Mouse (Mus musculus) liver, adult 2 months (tissue): ENCODE results near the gene Usp3. TPM values are rescaled to one million over a fixed set of nuclear protein-coding genes. Genes with fewer than 3 reads are reported as not detected.

ENCODE experiments used
- DNase-seq: peaks from one replicate; pipeline ENCODE4 v3.0.0-alpha.2; 2011; ENCODE audit warnings: low read depth, low spot score; ENCODE audit errors: extremely low read depth
- H3K27ac ChIP-seq: fragments of 200-500 bp; replicated peaks from 2 replicates; pipeline ENCODE4 v1.5.1; 2012; ENCODE audit warnings: low read depth, mild to moderate bottlenecking, control low read depth, inconsistent platforms, low read length; ENCODE audit not compliant: insufficient read depth
- H3K27me3 ChIP-seq: fragments of 200-500 bp; 2 replicates; pipeline ENCODE4 v1.6.1; 2012; ENCODE audit warnings: mild to moderate bottlenecking, moderate library complexity, low read length, inconsistent platforms; ENCODE audit not compliant: control insufficient read depth, insufficient read depth
- H3K36me3 ChIP-seq: fragments of 200-500 bp; 2 replicates; pipeline ENCODE4 v1.6.1; 2012; ENCODE audit warnings: low read length, inconsistent platforms; ENCODE audit not compliant: control insufficient read depth, insufficient read depth
- H3K4me1 ChIP-seq: fragments of 200-500 bp; 2 replicates; pipeline ENCODE4 v1.6.1; 2011; ENCODE audit warnings: low read length; ENCODE audit not compliant: control insufficient read depth, insufficient read depth
- H3K4me3 ChIP-seq: fragments of 200-500 bp; 2 replicates; pipeline ENCODE4 v1.5.1; 2011; ENCODE audit warnings: low read depth, mild to moderate bottlenecking, control low read depth, low read length, moderate library complexity; ENCODE audit not compliant: insufficient read depth
- H3K79me2 ChIP-seq: fragments of 200-500 bp; 2 replicates; pipeline ENCODE4 v1.6.1; 2012; ENCODE audit warnings: inconsistent platforms, mild to moderate bottlenecking, low read length, moderate library complexity; ENCODE audit not compliant: control insufficient read depth, insufficient read depth
- H3K9ac ChIP-seq: fragments of 200-500 bp; 2 replicates; pipeline ENCODE4 v1.6.1; 2012; ENCODE audit warnings: low read depth, mild to moderate bottlenecking, control low read depth, inconsistent platforms, low read length
- CTCF ChIP-seq: fragments of 200-500 bp; IDR thresholded peaks from 2 replicates; pipeline ENCODE4 v1.5.1; 2011; ENCODE audit warnings: low read depth, low read length, control low read depth
- POLR2A ChIP-seq: fragments of 200-500 bp; IDR thresholded peaks from 2 replicates; pipeline ENCODE4 v1.6.1; 2011; ENCODE audit warnings: low read length, control low read depth; ENCODE audit not compliant: insufficient read depth; ENCODE audit errors: extremely low read depth
- WGBS: fragments of 180-500 bp; shearing (Covaris S2); methylation state at CpG from one replicate; pipeline ENCODE4 v1.1.7; 2018; 5-methylcytosine and 5-hydroxymethylcytosine counted together
- polyA plus RNA-seq: library from polyadenylated mRNA; depleted of rRNA; stranded (reverse); fragments of >200 nt; gene quantifications from 2 replicates; pipeline ENCODE4 v1.2.3, GENCODE M21; 2012
- total RNA-seq: library from RNA; depleted of rRNA; stranded (reverse); fragments of >200 nt; gene quantifications from 2 replicates; pipeline ENCODE4 v1.2.3, GENCODE M21; 2014

The Usp3 gene
- total and polyA plus RNA-seq, 2 experiments, result 11.2 to 37.7 TPM

- Histone ChIP-seq H3K4me1 (peaks cover 26% of the 10 kb centered on the region), H3K4me3 (no peak overlapping the region), H3K36me3 (no peaks in the 10 kb centered on the region), H3K27ac (peak overlapping the region; percentile 91), H3K27me3 (no peaks in the 10 kb centered on the region), H3K79me2 (peaks cover 15% of the 10 kb centered on the region; the same call in 1 of the 2 replicates), H3K9ac (no peak overlapping the region)
- WGBS, result 51% methylated on average over 5 of the region's 5 CpGs
- DNase-seq, result peak; percentile 72
- TF ChIP-seq POLR2A, result no peak
- no peak for TF ChIP-seq CTCF
These were observed 3.1 kb upstream of the Usp3 start for GRCm38 (mm10) chr9:66595722-66596675.

- WGBS, result 8% methylated on average over 3 of the region's 3 CpGs
- H3K4me1 ChIP-seq, result peaks cover 24% of the 10 kb centered on the region
- H3K79me2 ChIP-seq, result peaks cover 22% of the 10 kb centered on the region; the same call in 1 of the 2 replicates
- H3K4me3 ChIP-seq, result 0 out of 2 replicates have a peak overlapping the region, but pooled peaks have one; percentile 16
- peak overlapping the region; percentile 53 for H3K9ac ChIP-seq
- H3K27ac ChIP-seq, result peak overlapping the region; percentile 93
- H3K27me3 ChIP-seq, result no peaks in the 10 kb centered on the region
- TF ChIP-seq CTCF, result no peak
- 0 out of 2 replicates have a peak, but pooled peaks have one; percentile 23 for TF ChIP-seq POLR2A
- DNase-seq, result peak; percentile 91
- H3K36me3 ChIP-seq, result no peaks in the 10 kb centered on the region
These were observed 1.1 kb upstream of the Usp3 start for GRCm38 (mm10) chr9:66594061-66594460.

- Histone ChIP-seq H3K4me1 (peaks cover 24% of the 10 kb centered on the region), H3K27ac (peak overlapping the region; percentile 93), H3K27me3 (no peaks in the 10 kb centered on the region), H3K79me2 (peaks cover 23% of the 10 kb centered on the region; the same call in 1 of the 2 replicates), H3K4me3 (peak overlapping the region; percentile 63), H3K9ac (peak overlapping the region; percentile 75), H3K36me3 (no peaks in the 10 kb centered on the region)
- WGBS, result 1% methylated on average over 12 of the region's 12 CpGs
- no peak for TF ChIP-seq CTCF
- TF ChIP-seq POLR2A, result peak; percentile 33; the same call in 1 of the 2 replicates
- DNase-seq, result no peak
These were observed 649 bp upstream of the Usp3 start for GRCm38 (mm10) chr9:66593613-66593969.

- under 1% methylated on average over 81 of the region's 83 CpGs for WGBS
- Histone ChIP-seq H3K79me2 (peaks cover 23% of the 10 kb centered on the region; the same call in 1 of the 2 replicates), H3K27me3 (no peaks in the 10 kb centered on the region), H3K4me1 (peaks cover 27% of the 10 kb centered on the region), H3K27ac (peak overlapping the region; percentile 95), H3K36me3 (no peaks in the 10 kb centered on the region), H3K4me3 (peak overlapping the region; percentile 97), H3K9ac (peak overlapping the region; percentile 100)
- DNase-seq, result peak; percentile 53
- TF ChIP-seq POLR2A (no peak), CTCF (no peak)
These were observed 894 bp downstream of the Usp3 start for GRCm38 (mm10) chr9:66591851-66592645.

GRCm38 (mm10) chr9:66590051-66590450, 2.9 kb downstream of the Usp3 start:
- peak; percentile 51 for DNase-seq
- H3K4me3 ChIP-seq, result no peak overlapping the region; the same call in 1 of the 2 replicates
- peaks cover 31% of the 10 kb centered on the region for H3K4me1 ChIP-seq
- H3K79me2 ChIP-seq, result peaks cover 23% of the 10 kb centered on the region; the same call in 1 of the 2 replicates
- no peaks in the 10 kb centered on the region for H3K27me3 ChIP-seq
- H3K36me3 ChIP-seq, result no peaks in the 10 kb centered on the region
- no peak overlapping the region for H3K9ac ChIP-seq
- no peak for TF ChIP-seq POLR2A
- TF ChIP-seq CTCF, result no peak
- no peak overlapping the region for H3K27ac ChIP-seq
- WGBS, result 29% methylated on average over 2 of the region's 2 CpGs
